Comparison of ENCODE assay signal across 17 mouse cellular contexts in the genomic region with DNA sequence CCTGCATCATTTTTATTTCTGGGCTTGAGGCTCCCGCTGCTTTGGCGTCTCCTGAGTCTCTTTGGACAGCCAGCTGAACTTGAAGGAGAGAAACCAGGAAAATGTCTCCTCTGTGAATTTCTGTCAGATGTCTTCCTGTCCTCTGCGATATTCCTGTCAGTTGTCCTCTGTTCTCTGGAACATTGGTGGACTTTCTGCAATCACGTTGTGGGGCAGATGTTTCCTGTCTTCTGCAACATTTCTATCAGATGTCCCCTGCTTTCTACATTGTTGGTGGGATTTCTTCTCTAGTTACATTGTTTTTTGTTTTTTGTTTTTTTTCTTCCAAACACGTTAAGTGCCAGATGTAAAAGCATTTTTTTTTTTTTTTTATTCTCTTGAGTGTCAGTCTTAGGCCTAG.
"Had no signal": no experiment of that assay in that cellular context is flagged by ENCODE, and none has a peak within 500 bp of the region (broad histone marks: within the 10 kb centered on the region; RNA-seq: fewer than 3 reads in every experiment).

No protein-coding gene starts in this region.

- H3K4me3 ChIP-seq: liver, embryonic 13.5 days; liver, embryonic 15.5 days; megakaryocyte, embryonic 14.5 days; midbrain, embryonic 13.5 days; midbrain, embryonic 15.5 days; neural tube, embryonic 12.5 days; stomach, embryonic 15.5 days had no signal

- H3K9ac ChIP-seq: liver, embryonic 13.5 days; liver, embryonic 15.5 days; liver, postnatal 0 days; midbrain, embryonic 13.5 days; midbrain, embryonic 15.5 days; neural tube, embryonic 12.5 days; stomach, embryonic 15.5 days had no signal

- H3K27me3 ChIP-seq: liver, embryonic 13.5 days; liver, embryonic 15.5 days; megakaryocyte, embryonic 14.5 days; midbrain, embryonic 13.5 days; midbrain, embryonic 15.5 days; neural tube, embryonic 12.5 days; stomach, embryonic 15.5 days had no signal

- H3K9me3 ChIP-seq: liver, embryonic 13.5 days; liver, embryonic 15.5 days; megakaryocyte, embryonic 14.5 days; midbrain, embryonic 13.5 days; midbrain, embryonic 15.5 days; neural tube, embryonic 12.5 days; stomach, embryonic 15.5 days had no signal

- H3K4me1 ChIP-seq: liver, embryonic 13.5 days; liver, embryonic 15.5 days; megakaryocyte, embryonic 14.5 days; midbrain, embryonic 13.5 days; midbrain, embryonic 15.5 days; neural tube, embryonic 12.5 days; stomach, embryonic 15.5 days had no signal

- H3K36me3 ChIP-seq: liver, embryonic 13.5 days; liver, embryonic 15.5 days; midbrain, embryonic 13.5 days; midbrain, embryonic 15.5 days; neural tube, embryonic 12.5 days; stomach, embryonic 15.5 days had no signal

- H3K4me2 ChIP-seq: liver, embryonic 13.5 days; liver, embryonic 15.5 days; midbrain, embryonic 11.5 days; midbrain, embryonic 13.5 days; midbrain, embryonic 15.5 days; neural tube, embryonic 12.5 days; stomach, embryonic 15.5 days had no signal

- DNase-seq: liver, embryonic 13.5 days; liver, postnatal 0 days; lung, postnatal 14 days; lung, postnatal 36 days; right cerebral cortex, postnatal 14 days; thymus, adult 2 months; thymus, postnatal 25 days; thymus, postnatal 4 days had no signal

- H3K27ac ChIP-seq: liver, embryonic 13.5 days; liver, embryonic 15.5 days; macrophage; midbrain, embryonic 13.5 days; midbrain, embryonic 15.5 days; neural tube, embryonic 12.5 days; stomach, embryonic 15.5 days; stomach, postnatal 0 days had no signal

- ATAC-seq: liver, postnatal 0 days; midbrain, embryonic 13.5 days; midbrain, embryonic 15.5 days had no signal
